Mouse (Mus musculus): ENCODE measurements around the gene Tenm2. TPM values are rescaled to one million over a fixed set of nuclear protein-coding genes. Genes with fewer than 3 reads are reported as not detected.

Gene Tenm2
- polyA plus RNA-seq, 1 experiment from 2014 or later, result 0.06 TPM

GRCm38 (mm10) chr11:36802208-36802631, 433.5 kb downstream of the Tenm2 start:
- no peak for TF ChIP-seq CTCF (IDR thresholded peaks at IDR 0.05)
- ATAC-seq (no peak), DNase-seq (ENCODE audit: low read depth, low spot score) (no peak)
- CTCF ChIA-PET, result no interaction called here
- in situ Hi-C loops (cut with MboI; ENCODE audit: low pct_unique_long_range_greater_than_20kb), result no loop called here
- peaks cover 21% of the 10 kb centered on the region for H3K27me3 ChIP-seq
- POLR2A ChIA-PET, result no interaction called here

- no peak for TF ChIP-seq CTCF (IDR thresholded peaks at IDR 0.05)
- POLR2A ChIA-PET, result interaction anchor here (0.6 kb wide), 1 partner anchor 1100 kb away, joined by 3 read pairs; no protein-coding TSS in a partner anchor
- DNase-seq (ENCODE audit: low read depth, low spot score) (no peak), ATAC-seq (no peak)
- CTCF ChIA-PET, result no interaction called here
- in situ Hi-C loops (cut with MboI; ENCODE audit: low pct_unique_long_range_greater_than_20kb), result no loop called here
- peaks cover 18% of the 10 kb centered on the region for H3K27me3 ChIP-seq
These were observed 434.1 kb downstream of the Tenm2 start for GRCm38 (mm10) chr11:36801683-36802082.

GRCm38 (mm10) chr11:36799409-36799808, 436.4 kb downstream of the Tenm2 start:
- in situ Hi-C loops (cut with MboI; ENCODE audit: low pct_unique_long_range_greater_than_20kb), result no loop called here
- CTCF ChIA-PET, result no interaction called here
- H3K27me3 ChIP-seq, result peaks cover 18% of the 10 kb centered on the region
- TF ChIP-seq CTCF (IDR thresholded peaks at IDR 0.05), result no peak
- DNase-seq (ENCODE audit: low read depth, low spot score) (no peak), ATAC-seq (no peak)
- POLR2A ChIA-PET, result no interaction called here

GRCm38 (mm10) chr11:36758009-36758408, 477.8 kb downstream of the Tenm2 start:
- ChIA-PET POLR2A (no interaction called here), CTCF (no interaction called here)
- no peak for ATAC-seq
- DNase-seq (ENCODE audit: low read depth, low spot score), result no peak
- no peak for TF ChIP-seq CTCF (IDR thresholded peaks at IDR 0.05)
- H3K27me3 ChIP-seq, result peaks cover 18% of the 10 kb centered on the region
- in situ Hi-C loops (cut with MboI; ENCODE audit: low pct_unique_long_range_greater_than_20kb), result no loop called here

- ATAC-seq, result no peak
- no peak for TF ChIP-seq CTCF (IDR thresholded peaks at IDR 0.05)
- in situ Hi-C loops (cut with MboI; ENCODE audit: low pct_unique_long_range_greater_than_20kb), result no loop called here
- ChIA-PET POLR2A (no interaction called here), CTCF (interaction anchor here (1.1 to 1.3 kb wide), 2 partner anchors 9 to 19 kb away, joined by 3 to 5 read pairs; no protein-coding TSS in a partner anchor)
- H3K27me3 ChIP-seq, result peaks cover 5% of the 10 kb centered on the region
- DNase-seq (ENCODE audit: low read depth, low spot score), result no peak
These were observed 489.5 kb downstream of the Tenm2 start for GRCm38 (mm10) chr11:36746286-36746685.

GRCm38 (mm10) chr11:36727800-36728199, 508.0 kb downstream of the Tenm2 start:
- peaks cover 10% of the 10 kb centered on the region for H3K27me3 ChIP-seq
- in situ Hi-C loops (cut with MboI; ENCODE audit: low pct_unique_long_range_greater_than_20kb), result no loop called here
- ATAC-seq, result no peak
- no peak for DNase-seq (ENCODE audit: low read depth, low spot score)
- POLR2A ChIA-PET, result no interaction called here
- TF ChIP-seq CTCF (IDR thresholded peaks at IDR 0.05), result no peak
- CTCF ChIA-PET, result interaction anchor here (1.1 kb wide), 1 partner anchor 18 kb away, joined by 3 read pairs; no protein-coding TSS in a partner anchor

GRCm38 (mm10) chr11:36702881-36703280, 532.9 kb downstream of the Tenm2 start:
- CTCF ChIA-PET, result no interaction called here
- no peak for TF ChIP-seq CTCF (IDR thresholded peaks at IDR 0.05)
- POLR2A ChIA-PET, result no interaction called here
- in situ Hi-C loops (cut with MboI; ENCODE audit: low pct_unique_long_range_greater_than_20kb), result no loop called here
- DNase-seq (ENCODE audit: low read depth, low spot score) (no peak), ATAC-seq (no peak)
- peaks cover 9% of the 10 kb centered on the region for H3K27me3 ChIP-seq

GRCm38 (mm10) chr11:36700951-36701350, 534.8 kb downstream of the Tenm2 start:
- DNase-seq (ENCODE audit: low read depth, low spot score) (no peak), ATAC-seq (no peak)
- ChIA-PET CTCF (no interaction called here), POLR2A (no interaction called here)
- H3K27me3 ChIP-seq, result peaks cover 9% of the 10 kb centered on the region
- no peak for TF ChIP-seq CTCF (IDR thresholded peaks at IDR 0.05)
- in situ Hi-C loops (cut with MboI; ENCODE audit: low pct_unique_long_range_greater_than_20kb), result no loop called here

- ATAC-seq, result no peak
- H3K27me3 ChIP-seq, result peaks cover 9% of the 10 kb centered on the region
- DNase-seq (ENCODE audit: low read depth, low spot score), result no peak
- ChIA-PET POLR2A (no interaction called here), CTCF (no interaction called here)
- no peak for TF ChIP-seq CTCF (IDR thresholded peaks at IDR 0.05)
- in situ Hi-C loops (cut with MboI; ENCODE audit: low pct_unique_long_range_greater_than_20kb), result no loop called here
These were observed 535.6 kb downstream of the Tenm2 start for GRCm38 (mm10) chr11:36700131-36700530.

GRCm38 (mm10) chr11:36698268-36698667, 537.5 kb downstream of the Tenm2 start:
- CTCF ChIA-PET, result no interaction called here

GRCm38 (mm10) chr11:36697816-36698215, 537.9 kb downstream of the Tenm2 start:
- DNase-seq (ENCODE audit: low read depth, low spot score) (no peak), ATAC-seq (no peak)
- ChIA-PET POLR2A (no interaction called here), CTCF (interaction anchor here (1.1 kb wide), 1 partner anchor 11 kb away, joined by 3 read pairs; no protein-coding TSS in a partner anchor)
- no peak for TF ChIP-seq CTCF (IDR thresholded peaks at IDR 0.05)
- in situ Hi-C loops (cut with MboI; ENCODE audit: low pct_unique_long_range_greater_than_20kb), result no loop called here
- peaks cover 7% of the 10 kb centered on the region for H3K27me3 ChIP-seq

More at GRCm38 (mm10) chr11:36698268-36698667, 537.5 kb downstream of the Tenm2 start:
- POLR2A ChIA-PET, result no interaction called here
- TF ChIP-seq CTCF (IDR thresholded peaks at IDR 0.05), result no peak
- in situ Hi-C loops (cut with MboI; ENCODE audit: low pct_unique_long_range_greater_than_20kb), result no loop called here
- ATAC-seq, result no peak
- peaks cover 7% of the 10 kb centered on the region for H3K27me3 ChIP-seq
- no peak for DNase-seq (ENCODE audit: low read depth, low spot score)

- POLR2A ChIA-PET, result no interaction called here
- ATAC-seq (no peak), DNase-seq (ENCODE audit: low read depth, low spot score) (no peak)
- CTCF ChIA-PET, result interaction anchor here (1.1 kb wide), 1 partner anchor 10 kb away, joined by 3 read pairs; no protein-coding TSS in a partner anchor
- H3K27me3 ChIP-seq, result peaks cover 7% of the 10 kb centered on the region
- no peak for TF ChIP-seq CTCF (IDR thresholded peaks at IDR 0.05)
- in situ Hi-C loops (cut with MboI; ENCODE audit: low pct_unique_long_range_greater_than_20kb), result no loop called here
These were observed 538.6 kb downstream of the Tenm2 start for GRCm38 (mm10) chr11:36697021-36697639.

All from Patski (cell line).